Mouse (Mus musculus): ENCODE data around the gene Rab11fip4.

Rab11fip4 gene

DNA sequence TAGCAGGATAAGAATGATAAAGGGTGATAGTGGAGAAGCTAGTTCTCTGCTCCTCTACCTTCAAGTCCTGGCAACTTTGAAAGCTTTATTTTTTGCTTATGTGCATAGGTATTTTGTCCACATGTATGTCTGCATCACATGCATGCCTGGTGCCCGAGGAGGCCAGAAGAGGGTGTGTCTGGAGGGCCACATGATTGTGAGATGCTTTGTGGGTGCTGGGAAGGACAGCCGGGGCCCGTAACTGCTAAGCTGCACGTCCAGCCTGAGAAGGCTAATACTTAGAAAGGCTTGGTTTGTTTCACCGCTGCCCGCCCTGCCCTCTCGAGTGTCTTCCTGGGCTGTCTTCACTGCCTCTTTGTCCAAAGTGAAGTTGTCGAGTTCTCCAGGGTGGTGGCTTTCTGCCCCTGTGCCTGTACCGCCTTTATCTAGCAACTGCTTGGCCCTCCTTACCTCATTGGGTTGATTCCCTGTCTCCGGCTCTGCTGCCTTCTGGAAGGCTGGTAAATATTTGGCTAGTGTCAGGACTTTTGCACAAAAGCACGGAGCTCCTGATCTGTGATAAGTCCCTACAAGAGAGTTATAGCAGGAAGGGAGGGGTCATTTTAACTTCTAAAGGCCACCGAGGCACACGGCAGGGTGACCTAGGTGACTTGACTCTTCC lies 123.2 kb downstream of the Rab11fip4 start:
- DNase-seq, result no peak

DNA sequence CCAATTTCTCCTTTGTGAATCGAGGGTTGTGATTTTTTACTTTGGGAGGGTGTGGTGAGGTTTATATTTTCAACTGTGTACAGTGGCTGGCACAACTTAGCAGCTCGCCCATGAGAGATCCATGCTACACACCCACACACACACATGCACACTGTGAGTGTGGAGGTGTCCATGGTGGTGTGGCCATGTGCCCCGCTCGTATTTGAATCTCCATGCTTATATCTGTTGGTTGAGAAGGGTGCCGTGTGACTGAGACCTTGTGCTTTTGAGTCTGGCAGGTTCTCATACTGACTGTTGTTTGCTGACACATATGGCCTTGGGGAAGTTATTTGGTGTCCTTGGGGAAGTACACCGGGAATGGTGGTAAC lies 123.7 kb downstream of the Rab11fip4 start:
- DNase-seq, result no peak

DNA sequence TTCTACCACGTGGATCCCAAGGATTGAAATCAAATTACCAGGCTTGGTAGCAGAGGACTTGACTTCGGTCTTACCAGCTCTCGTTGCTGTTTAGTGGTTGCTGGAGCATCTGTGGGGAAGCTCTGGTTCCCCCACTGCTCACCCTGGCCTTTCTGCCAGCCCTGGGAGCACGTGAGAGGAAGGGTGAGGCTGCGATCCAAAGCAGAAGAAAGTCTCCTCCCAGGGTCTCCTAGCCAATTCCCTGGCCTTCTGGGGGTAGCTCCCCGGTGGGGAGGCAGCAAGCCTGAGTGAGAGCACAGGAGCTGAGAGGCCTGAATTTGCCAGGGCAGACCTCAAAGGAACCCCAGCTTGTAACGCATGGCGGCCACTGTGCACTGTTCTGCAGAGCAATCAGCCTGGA lies 124.3 kb downstream of the Rab11fip4 start:
- DNase-seq, result no peak

DNA sequence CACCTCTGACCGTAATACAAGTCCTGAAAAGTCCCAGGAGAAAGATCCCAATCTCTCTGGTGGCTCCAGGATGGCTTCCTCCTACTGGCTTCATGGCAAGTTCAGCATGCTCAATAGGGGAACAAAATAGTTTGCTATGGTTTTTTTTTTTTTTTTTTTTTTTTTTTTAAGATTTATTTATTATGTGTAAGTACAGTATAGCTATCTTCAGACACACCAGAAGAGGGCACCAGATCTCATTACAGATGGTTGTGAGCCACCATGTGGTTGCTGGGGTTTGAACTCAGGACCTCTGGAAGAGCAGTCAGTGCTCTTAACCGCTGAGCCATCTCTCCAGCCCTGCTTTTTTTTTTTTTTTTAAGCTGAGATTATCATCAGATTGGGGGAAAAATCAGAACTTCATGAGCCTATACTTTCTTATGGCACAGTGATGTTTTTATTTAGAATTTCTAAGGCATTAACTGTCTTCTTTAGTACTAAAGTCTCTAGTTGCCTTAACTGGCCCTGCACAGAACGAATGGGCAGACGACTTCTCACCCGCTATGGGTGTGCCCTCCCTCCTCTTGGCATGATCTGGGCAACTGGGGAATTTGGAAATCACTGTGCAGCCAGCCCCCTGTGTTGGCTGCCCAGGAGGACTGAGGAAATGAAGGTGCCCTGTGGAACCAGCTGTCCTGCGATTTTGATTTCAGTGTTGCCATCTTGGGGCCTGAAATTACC lies 124.9 kb downstream of the Rab11fip4 start:
- DNase-seq, result no peak

DNA sequence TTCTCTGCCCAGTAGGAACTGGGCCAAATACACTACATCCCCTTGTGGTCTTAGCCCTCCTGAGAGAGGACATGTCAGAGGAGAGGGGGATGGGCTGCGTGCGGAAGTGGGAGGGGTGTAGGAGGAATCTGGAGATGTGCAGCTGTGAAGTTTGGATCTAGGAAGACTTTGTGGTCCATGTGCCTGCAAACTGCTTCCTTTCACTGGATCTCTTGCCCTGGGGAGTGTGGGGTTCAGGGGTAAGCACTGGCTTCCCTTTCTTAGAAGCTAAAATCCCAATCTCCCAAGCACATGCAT lies 125.4 kb downstream of the Rab11fip4 start:
- no peak for DNase-seq

DNA sequence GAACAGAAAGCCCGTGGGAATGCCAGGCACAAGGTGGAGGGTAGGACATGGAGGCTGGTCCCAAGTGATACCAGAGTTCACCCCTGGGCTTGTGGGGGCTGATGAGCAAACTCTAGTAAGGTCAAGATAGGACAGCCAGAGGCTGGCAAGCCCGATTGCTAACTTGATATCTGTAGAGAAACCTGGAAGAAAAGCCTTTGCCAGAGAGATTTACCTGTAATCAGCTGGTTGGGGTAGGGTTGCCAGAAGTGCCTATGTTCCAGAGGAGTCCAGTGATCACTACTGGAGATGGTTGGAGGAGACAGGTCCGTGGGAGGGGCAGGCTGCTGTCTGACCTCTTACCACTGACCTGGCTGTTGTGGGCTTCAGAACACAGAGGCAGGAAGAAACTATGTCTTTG lies 126.3 kb downstream of the Rab11fip4 start:
- DNase-seq, result no peak

DNA sequence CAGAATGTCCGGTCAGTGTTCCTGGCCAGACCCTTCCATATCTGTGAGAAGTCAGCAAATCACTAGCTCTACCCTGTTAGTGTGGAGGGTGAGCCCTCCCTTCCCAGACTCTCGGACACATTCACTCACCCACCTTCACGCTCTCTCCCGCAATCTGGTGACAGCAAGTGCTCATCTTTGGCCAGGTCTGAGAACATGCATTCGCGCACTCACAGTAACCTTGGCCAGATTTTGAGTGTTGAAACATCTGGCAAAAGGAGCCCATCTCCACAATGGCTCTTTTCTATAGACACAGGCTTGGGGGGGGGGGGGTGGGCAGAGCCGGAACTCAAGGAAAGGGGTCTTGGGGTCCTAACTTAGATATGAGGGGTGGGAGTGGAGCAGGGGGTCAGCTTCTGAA lies 126.8 kb downstream of the Rab11fip4 start:
- DNase-seq, result no peak

DNA sequence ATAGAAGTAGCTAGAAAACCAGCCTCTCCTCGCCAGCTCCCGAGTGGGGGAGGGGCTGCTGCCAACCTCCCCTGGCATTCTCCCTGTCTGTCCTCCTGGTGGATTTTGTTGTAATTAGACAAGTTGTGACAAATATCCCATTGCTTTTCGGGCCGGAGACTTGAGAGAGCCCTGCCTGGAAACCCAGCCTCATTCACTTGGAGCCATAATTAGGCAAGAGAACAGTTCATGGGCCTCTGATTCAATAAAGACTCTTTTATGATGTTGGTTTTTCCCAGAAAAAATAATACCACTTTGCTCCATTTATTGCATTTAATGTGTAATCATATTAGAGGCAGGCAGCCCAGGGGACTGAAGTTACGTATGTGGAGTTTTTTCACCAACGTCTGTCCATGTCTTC lies 127.2 kb downstream of the Rab11fip4 start:
- no peak for DNase-seq

DNA sequence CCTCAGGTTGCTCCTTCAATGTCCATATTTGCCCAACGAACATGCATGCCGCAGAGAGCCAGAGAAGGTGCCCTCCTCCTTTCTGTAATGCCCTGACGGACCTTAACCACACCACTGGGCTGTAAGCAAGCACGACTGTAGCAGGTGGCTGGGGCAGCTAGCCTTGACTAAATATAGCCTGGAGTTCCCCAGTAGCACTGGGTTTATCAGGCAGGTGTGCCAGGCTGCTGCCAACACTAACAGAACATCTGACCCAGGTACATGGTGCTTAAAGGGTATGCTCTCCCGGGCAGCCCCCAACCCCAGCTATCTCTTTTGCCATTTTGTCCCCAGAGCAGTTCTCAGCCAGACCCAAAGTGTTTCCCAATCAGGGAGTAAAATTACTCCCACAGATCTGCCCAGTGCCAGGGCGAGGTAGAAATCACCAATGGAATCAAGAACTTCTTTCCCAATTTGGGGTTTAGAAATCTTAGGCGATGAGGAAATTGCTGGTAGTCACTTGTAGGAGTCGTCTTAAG lies 127.9 kb downstream of the Rab11fip4 start:
- no peak for DNase-seq

DNA sequence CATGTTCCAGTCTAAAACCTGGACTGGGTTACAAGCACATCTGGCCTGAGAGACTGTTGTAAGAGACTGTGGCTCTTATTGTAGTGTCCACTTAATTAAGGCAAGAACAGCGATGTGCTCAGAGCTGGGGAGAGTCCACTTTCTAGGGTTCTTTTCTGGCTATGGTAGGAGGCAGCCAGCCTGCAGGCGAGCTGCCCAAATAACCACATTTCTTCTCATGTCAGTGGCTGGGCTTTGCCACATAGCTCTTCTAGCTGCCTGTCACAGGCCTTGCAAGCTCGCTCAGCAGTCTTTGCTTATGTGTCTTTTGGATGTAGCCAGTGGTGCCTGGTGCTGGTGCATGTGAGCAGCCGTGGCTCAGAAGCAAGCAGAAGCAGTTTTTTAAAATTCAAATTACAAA lies 129.7 kb downstream of the Rab11fip4 start:
- no peak for DNase-seq

DNA sequence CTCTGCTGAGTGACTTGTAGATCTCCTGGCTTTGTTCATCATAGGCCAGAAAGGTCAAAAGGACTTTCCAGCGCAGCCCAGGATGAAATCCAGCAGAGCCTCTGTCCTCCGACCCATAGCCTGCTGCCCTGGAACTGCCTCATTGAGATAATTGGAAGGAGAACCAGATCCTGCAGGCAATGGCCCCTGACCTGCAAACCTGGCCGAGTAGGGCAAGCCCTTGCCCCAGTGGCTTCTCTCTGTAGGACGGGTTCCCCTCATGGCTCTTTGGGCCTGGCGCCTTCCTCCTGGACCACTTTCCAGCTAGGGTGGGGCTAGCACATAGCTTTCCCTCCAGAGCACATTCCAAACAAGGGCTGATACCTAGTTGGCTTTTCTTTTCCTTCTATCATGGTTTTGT lies 131.8 kb downstream of the Rab11fip4 start:
- DNase-seq, result no peak

DNA sequence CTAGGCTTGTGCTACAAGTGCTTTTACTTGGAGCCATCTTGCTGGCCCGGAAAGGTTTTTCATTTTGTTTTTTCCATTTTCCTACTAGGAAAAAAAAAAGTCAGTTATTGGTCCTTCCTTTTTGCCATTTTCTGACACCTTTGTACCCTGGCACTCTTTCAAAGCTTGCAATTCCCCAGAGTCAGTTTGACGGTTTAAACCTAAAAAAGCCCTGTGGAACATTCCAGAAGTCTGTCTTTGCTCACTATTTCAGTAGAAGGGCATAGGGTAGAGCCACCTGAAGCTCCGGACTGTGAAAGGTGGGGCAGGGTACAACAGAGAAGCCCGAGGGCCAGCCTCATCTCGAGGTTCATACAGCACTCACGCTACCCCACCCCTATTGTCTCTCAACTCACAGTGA lies 134.0 kb downstream of the Rab11fip4 start:
- DNase-seq, result no peak

DNA sequence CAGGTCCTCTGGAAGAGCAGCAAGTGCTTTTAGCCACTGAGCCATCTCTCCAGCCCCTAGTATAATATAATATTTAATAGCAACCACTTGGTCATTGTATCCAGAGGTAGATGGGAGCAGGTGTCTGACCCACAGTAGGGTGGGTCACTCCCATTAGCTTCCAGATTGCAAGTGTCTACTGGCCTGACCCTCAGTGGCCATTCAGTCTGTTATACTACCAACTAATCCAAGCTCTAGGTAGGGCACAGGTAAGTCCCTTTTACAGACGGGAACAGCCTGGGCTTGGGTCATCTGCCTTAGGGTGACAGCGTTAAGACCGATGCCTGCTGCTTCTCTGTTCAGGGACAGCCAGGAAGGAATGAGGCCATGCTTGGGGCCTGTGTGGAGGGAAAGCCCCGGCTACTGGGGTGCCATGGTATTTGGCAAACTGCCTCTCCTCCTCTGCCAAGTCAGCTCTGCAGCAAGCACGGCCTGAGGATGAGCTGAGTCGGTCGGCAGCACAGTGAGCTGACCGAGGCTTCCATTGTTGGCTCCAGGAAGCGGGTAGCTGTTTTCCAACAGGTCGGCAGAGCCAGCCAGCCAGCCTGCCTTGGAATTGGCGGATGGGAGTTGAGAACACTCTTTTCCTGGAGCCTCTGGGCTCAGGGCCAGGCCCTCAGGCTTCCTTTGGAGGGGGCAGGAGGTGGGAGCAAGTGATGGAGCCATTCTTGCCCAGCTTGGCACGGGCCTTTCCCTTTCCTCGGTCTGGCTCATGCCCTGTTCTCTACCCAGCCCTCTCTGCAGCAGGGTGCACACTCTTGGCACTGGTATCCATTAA lies 138.4 kb downstream of the Rab11fip4 start:
- no peak for DNase-seq

DNA sequence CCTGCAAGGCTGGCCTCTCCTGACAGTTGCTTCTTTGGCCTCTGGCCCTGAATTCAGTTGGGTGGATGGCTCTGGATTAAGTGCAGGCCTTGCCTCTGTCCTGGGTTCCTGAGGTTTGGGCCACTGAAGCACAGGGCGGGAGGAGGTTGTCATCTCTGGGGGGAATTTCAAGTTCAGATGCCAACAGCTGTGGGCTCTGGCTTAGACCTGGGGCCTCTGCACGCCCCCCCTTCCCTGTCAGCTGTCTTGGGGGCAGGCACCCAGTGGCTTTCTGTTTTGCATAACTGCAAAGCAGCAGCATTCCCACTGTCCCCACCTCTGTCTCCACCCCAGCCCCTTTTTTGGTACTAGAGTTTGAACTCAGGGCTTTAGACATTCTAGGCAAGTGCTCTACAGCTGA lies 139.4 kb downstream of the Rab11fip4 start:
- DNase-seq, result no peak

DNA sequence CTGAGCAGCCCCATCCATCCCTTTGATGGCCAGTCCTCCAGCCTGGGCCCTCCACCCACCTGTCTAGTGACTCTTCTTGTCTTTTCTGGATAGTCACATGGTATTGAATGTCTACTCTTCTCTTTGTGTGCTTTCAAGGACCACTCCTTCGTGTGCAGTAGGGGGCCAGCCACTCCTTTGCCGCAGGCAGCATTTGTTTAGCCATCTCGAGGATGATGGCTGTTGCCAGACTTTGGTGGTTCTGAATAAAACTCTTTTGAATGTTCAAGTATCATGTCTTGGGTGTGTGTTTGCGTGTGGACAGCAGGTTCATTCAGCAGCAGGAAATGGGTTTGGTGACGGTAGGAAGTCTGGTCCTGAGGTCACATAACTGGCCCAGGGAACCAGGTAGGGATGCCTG lies 140.5 kb downstream of the Rab11fip4 start:
- DNase-seq, result no peak

DNA sequence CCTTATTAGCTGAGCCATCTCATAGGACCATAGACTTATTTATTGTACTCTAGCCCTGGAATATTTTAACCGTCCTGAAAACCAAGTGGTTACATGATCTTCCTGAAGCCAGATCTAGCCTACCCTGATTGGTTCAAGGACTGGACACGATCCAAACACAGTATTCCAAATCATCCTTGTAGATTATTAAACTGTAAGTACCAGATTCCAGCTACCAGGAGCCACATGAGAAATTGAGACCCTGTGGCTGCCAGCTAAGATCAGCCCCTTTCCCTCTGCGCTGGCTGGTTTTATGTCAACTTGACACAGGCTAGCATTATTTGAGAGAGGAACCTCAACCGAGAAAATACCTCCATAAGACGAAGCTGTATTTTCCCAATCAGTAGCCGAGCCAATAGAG lies 142.0 kb downstream of the Rab11fip4 start:
- DNase-seq, result no peak

DNA sequence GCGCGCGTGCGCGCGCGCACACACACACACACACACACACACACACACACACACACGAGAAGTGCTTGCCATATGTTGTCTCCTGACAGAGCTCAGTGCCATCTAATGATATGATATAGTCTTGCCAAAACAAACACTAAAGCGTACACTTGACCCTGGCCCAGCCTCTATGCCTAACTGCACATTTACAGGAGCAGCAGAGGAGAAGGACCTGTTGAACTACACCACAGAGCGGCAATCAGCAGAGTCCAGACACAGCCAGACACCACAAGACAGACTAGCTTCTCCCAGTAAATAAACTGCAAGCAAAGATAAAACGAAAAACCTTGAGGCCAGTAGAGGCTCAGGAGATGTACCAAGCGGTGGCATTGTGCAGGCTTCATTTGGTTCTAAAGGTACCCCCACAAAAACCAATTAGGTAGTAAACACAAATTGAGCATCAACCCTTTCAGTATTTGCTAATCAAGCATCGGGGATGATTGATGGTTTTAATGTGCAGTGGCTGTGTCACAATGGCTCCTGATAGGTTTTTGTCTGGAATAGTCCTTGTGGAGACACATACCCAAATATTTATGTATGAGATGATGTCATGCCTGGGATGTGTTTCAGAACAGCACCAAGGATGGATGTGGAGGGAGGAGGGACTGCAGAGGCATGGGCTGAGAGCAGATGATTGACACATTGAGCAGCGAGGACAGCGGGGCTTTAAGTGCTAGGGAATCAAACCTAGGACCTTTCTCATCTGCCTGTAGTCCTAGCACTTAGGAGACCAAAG lies 145.4 kb downstream of the Rab11fip4 start:
- DNase-seq, result peak; percentile 64

DNA sequence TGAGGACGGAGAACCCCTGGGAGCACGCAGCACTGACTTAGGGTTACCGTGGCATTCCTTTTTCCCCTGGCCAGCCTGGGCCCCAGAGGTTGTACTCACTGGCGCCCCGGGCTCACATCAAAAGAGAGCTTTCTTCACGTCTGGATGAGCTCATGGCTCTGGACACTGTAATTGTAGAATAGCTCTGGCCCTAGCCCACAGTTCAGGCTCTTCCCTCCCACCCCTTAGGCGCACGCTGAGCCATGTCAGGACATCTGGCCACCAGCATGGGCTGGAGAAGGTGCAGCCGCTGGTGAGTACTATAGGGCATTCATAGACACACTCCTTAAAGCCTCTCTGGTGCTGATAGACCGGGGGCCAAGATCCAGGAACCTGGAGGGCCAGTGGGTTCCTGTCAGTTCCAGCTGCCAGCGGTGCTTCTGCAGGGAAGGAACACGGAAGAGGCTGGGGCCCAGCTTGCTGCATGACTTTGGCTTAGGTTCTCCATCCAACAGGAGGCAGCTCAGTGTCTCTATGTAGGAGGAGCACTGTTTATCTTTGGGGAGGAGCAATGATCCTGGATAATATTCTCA lies 146.2 kb downstream of the Rab11fip4 start:
- no peak for DNase-seq

DNA sequence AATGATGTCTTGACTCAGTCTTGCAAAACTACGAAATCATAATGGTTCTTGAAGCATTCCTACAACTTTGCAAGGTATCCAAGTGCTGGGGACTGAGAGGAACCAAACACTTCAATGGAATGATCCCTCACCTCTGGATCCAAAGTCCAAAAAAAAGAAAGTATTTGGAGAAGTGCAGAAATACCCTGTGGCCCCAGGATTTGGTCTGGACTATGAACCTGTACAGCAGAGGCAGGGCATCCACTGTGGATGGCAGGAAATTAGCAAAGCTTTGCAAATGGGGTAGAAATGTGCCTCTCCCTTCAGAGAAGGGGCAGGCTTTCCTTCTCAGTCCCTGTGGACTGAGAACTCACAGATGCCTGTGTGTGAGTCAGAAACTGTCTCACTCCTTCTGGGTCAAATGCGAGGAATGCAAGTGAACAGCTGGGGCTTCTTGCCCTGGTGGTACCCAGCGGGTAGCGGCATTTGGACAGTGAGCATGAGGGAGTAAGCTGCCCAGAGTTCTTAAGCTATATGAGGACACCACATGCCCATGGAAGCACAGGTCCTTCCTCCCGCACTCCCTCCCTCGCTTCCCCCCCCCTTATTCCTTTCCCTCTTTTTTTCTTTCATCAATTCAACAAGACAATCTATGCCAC lies 147.0 kb downstream of the Rab11fip4 start:
- DNase-seq, result peak; percentile 31

DNA sequence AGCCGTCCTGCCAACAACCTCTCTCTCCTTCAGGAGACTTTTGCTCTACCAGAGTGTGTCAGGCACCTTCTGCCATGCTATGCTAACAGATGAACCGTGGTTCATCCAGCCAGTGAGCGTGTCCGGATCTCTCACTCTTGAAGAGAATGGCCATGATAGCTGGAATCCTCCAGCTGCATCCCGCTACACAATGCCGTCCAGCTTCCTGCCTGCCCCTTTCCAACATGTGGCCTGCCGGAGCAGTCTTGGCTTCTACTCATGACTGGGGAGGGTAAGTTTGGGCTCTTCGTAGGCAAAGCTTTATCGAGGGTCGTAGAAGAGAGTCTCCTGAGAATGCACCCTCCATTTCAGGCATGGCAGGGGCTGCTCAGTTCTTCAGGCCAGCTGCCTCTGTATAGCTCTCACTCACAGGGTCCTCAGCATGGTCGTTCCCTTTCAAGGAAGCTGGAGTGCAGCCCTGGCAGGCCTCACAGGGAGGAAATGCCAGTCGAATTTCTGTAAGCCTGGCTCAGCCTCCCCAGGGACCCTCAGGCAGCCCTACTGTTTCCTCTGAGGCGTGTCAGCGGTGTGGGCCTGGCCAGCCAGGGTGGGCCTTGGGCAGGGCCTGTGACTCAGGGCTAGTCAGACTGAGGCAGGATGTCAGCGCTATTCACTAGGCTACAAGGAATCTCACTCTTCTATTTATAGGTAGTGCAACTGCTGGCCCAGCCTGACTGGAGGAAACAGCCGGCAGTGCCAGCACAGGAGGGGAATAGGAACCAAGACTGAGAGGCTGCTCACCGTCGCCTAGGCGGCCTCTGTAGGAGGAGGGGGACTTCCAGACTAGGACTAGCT lies 147.9 kb downstream of the Rab11fip4 start:
- no peak for DNase-seq

DNA sequence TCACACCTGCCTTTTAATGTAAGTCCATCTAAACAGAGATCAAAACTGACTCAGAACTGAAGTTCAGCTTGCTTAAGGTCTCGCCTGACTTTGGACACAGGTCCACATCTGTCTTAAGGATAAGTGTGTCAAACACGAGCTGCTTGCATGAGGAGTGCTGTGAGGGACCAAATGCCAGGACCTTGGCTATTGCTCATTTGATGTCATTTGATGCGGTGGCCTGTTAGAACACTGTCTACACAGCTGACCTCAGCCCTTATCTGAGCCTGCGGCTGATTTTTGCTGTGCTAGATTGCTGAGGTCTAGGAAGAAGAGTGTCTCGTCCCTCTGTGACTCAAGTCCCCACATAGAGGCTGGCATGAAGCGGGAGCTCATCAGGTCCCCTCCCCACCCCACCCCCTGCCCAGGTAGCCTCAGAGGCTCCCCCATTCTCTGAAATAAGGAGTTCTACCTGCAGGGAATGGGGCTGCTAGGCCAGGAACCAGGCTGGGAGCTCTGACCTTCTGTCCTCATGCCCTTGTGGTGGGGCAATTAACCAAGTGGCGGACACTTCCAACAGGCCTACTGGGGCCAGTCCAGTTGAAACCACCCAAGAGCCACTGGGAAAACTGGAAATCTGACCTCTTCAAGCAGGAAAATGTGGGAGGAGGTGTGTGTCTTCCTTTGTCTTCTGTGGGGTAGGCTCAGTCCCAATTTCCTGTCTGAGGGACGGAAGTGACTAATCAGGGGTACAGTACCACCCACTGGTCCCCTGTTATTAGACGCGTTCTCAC lies 149.9 kb downstream of the Rab11fip4 start:
- DNase-seq, result no peak

Measured in retina, postnatal 1 day (tissue).